Mouse (Mus musculus) embryonic facial prominence, embryonic 11.5 days (tissue): ENCODE measurements at regions not wholly inside any gene's neighbourhood (a gene's known extent, or its start where the extent isn't known, plus 50 kb on each side); places are given as distances from the start of the nearest gene placed in this dataset.
A peak's percentile ranks its signal among the peaks of the same experiment; 100 is the strongest.

Experiments used
- ATAC-seq: fragments of 200-750 bp; cut with Nextera tagmentation; replicated peaks from 2 replicates; pipeline ENCODE4 v1.8.0; 2017; ENCODE audit warnings: low read depth; ENCODE audit not compliant: insufficient number of reproducible peaks, low FRiP score, low TSS enrichment
- DNase-seq: peaks from one replicate; pipeline ENCODE4 v3.0.0-alpha.2; 2015; ENCODE audit warnings: low spot score
- H3K27ac ChIP-seq: fragments of 300-500 bp; sonication (generic); replicated peaks from 2 replicates; pipeline ENCODE4 v1.5.1; 2014; ENCODE audit warnings: mild to moderate bottlenecking, low read depth, low read length, control low read depth
- H3K27me3 ChIP-seq: fragments of 300-500 bp; sonication (generic); 2 replicates; pipeline ENCODE4 v1.6.1; 2014; ENCODE audit warnings: mild to moderate bottlenecking, low read length, moderate library complexity, mixed read lengths; ENCODE audit not compliant: control insufficient read depth, insufficient read depth
- H3K36me3 ChIP-seq: fragments of 300-500 bp; sonication (generic); replicated peaks from 2 replicates; pipeline ENCODE4 v1.6.1; 2014; ENCODE audit warnings: low read depth, mild to moderate bottlenecking, low read length, moderate library complexity, mixed read lengths; ENCODE audit not compliant: control insufficient read depth, insufficient read depth
- H3K4me1 ChIP-seq: fragments of 300-500 bp; sonication (generic); 2 replicates; pipeline ENCODE4 v1.6.1; 2014; ENCODE audit warnings: low read length, mixed read lengths; ENCODE audit not compliant: control insufficient read depth, insufficient read depth
- H3K4me2 ChIP-seq: fragments of 300-500 bp; sonication (generic); 2 replicates; pipeline ENCODE4 v1.6.1; 2014; ENCODE audit warnings: low read depth, mild to moderate bottlenecking, control low read depth, low read length, moderate library complexity
- H3K4me3 ChIP-seq: fragments of 300-500 bp; sonication (generic); 2 replicates; pipeline ENCODE4 v1.5.1; 2014; ENCODE audit warnings: low read depth, low read length, control low read depth
- H3K9ac ChIP-seq: fragments of 300-500 bp; sonication (generic); replicated peaks from 2 replicates; pipeline ENCODE4 v1.6.1; 2014; ENCODE audit warnings: mild to moderate bottlenecking, control low read depth, low read length
- H3K9me3 ChIP-seq: fragments of 300-500 bp; sonication (generic); replicated peaks from 2 replicates; pipeline ENCODE4 v1.6.1; 2016; ENCODE audit warnings: mild to moderate bottlenecking, low read length, inconsistent platforms, mixed read lengths; ENCODE audit not compliant: control insufficient read depth
- WGBS: fragments of 180-500 bp; shearing (Covaris S2); extraction: QIAGEN DNeasy Blood & Tissue Kit; methylation state at CpG from one replicate; pipeline ENCODE4 v1.1.7; 2014; 5-methylcytosine and 5-hydroxymethylcytosine counted together

DNA sequence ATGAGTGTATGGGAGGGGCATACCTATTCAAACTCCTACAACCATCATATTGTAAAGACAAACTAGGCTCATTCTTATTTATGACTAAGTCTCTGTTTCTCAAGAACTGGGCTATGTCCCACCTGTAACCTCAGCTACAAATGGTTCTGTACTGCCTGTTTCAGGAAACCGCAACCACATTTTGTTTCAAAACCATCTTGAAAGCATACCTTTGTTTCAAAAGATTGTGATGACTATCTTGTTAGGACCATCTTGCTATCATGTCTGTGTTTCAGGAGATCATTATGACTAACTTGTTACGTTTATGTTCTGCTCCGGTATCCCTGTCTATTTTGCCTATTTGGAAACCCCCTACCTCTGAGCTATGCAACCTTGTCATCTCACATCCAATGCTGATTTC, 340.2 kb upstream of the Cblb start:
- H3K9me3 ChIP-seq = no peaks in the 10 kb centered on the region
- H3K4me2 ChIP-seq = no peak overlapping the region
- H3K36me3 ChIP-seq = no peaks in the 10 kb centered on the region
- DNase-seq (no peak), ATAC-seq (no peak)
- H3K4me1 ChIP-seq = no peaks in the 10 kb centered on the region
- no peak overlapping the region for H3K9ac ChIP-seq
- 95% methylated on average over 3 of the region's 3 CpGs for WGBS
- no peak overlapping the region for H3K27ac ChIP-seq
- no peaks in the 10 kb centered on the region for H3K27me3 ChIP-seq
- H3K4me3 ChIP-seq = no peak overlapping the region

DNA sequence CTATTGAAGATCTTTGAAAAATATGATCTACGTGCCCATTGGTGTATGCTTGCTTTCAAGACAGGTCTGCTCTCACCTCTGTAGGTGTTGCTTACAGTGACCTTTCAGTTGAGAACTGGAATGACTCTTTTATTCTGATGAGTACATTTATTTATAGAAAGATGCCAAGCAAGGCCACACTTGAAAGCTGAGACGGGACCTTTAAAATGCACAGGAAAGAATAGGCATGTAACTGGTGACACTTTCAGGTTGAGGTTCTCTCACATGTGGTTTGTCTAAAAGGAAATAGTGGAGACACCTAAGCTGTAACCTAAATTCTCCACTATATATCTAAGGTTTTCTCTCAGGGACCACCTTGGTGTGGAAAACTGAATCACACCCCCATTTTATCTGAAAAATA, 326.0 kb upstream of the Cblb start:
- H3K4me1 ChIP-seq = no peaks in the 10 kb centered on the region
- ATAC-seq = no peak

DNA sequence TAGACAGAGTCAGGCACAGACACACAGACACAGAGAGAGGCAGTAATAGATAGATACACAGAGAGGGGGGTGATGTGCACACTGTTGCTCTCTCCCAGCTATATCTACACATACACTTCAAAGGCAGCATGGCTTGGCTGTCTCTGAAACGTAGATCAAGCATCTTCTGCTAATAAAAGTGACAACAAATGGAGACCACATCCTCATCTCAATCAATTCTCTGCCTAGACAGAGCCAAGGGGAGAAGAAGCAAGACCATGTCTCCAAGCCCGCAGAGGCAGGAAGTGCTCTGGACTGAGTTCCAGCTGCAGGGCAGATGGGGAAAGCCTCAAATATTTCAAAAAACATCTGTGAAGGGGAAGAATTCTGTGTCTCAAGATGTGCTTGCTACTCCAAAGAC, 312.3 kb upstream of the Cblb start:
- ATAC-seq (no peak), DNase-seq (no peak)
- H3K27me3 ChIP-seq = no peaks in the 10 kb centered on the region
- no peak overlapping the region for H3K27ac ChIP-seq
- no peaks in the 10 kb centered on the region for H3K36me3 ChIP-seq
- H3K9me3 ChIP-seq = no peaks in the 10 kb centered on the region
- 70% methylated on average over 2 of the region's 2 CpGs for WGBS
- H3K9ac ChIP-seq = no peak overlapping the region
- no peaks in the 10 kb centered on the region for H3K4me1 ChIP-seq
- no peak overlapping the region for H3K4me2 ChIP-seq
- H3K4me3 ChIP-seq = no peak overlapping the region

More for the DNA sequence above, 326.0 kb upstream of the Cblb start:
- 83% methylated on average over 2 of the region's 2 CpGs for WGBS
- H3K27ac ChIP-seq = no peak overlapping the region
- H3K4me3 ChIP-seq = no peak overlapping the region
- H3K27me3 ChIP-seq = no peaks in the 10 kb centered on the region
- H3K36me3 ChIP-seq = no peaks in the 10 kb centered on the region
- no peaks in the 10 kb centered on the region for H3K9me3 ChIP-seq
- H3K9ac ChIP-seq = no peak overlapping the region
- no peak for DNase-seq
- no peak overlapping the region for H3K4me2 ChIP-seq

DNA sequence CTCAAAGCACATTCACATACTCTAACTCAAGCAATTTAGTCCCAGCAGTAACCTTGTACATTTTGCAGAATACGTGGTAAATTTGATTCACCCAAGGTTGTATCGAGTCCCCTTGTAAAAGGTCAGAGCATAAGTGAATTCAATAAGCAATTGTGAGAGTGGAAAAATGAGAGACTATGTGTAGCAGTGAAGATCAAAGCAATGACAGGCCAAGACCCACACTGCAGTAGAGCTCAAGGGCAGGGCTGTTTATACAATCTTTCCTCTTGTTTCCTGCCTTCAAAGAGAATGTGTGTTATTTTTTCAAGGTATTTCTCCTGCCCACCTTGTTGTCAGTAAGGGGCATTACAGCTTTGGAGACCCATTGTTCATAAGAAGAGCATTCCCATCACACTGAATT, 311.4 kb upstream of the Cblb start:
- 72% methylated on average over 2 of the region's 2 CpGs for WGBS
- H3K9ac ChIP-seq = no peak overlapping the region
- no peak overlapping the region for H3K4me2 ChIP-seq
- no peak overlapping the region for H3K4me3 ChIP-seq
- ATAC-seq = no peak
- no peak for DNase-seq
- no peaks in the 10 kb centered on the region for H3K36me3 ChIP-seq
- H3K27ac ChIP-seq = no peak overlapping the region
- H3K9me3 ChIP-seq = no peaks in the 10 kb centered on the region
- no peaks in the 10 kb centered on the region for H3K27me3 ChIP-seq
- no peaks in the 10 kb centered on the region for H3K4me1 ChIP-seq

DNA sequence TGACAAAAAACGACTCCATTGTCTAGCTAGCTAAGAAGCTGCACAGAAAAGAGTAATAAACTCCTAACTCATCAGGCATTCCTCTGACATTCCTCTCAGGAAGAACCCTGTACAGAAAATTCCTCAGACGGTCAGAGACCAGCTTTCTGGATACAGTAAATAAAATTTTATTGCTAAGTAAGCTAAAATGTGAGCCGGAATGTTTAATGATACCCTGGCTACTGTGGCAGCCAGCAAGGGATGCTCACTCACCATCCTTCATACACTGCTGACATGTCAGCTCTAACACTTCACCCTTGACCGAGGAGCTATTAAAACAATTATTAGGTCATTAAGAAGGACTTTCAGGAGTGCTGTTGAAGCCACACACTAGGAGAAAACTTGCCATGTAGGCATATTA, 308.3 kb upstream of the Cblb start:
- Histone ChIP-seq H3K9ac (no peak overlapping the region), H3K4me1 (no peaks in the 10 kb centered on the region), H3K4me3 (no peak overlapping the region), H3K27me3 (no peaks in the 10 kb centered on the region), H3K9me3 (no peaks in the 10 kb centered on the region), H3K4me2 (no peak overlapping the region), H3K36me3 (no peaks in the 10 kb centered on the region), H3K27ac (no peak overlapping the region)
- DNase-seq = no peak
- WGBS = 63% methylated on average over 4 of the region's 4 CpGs
- no peak for ATAC-seq

DNA sequence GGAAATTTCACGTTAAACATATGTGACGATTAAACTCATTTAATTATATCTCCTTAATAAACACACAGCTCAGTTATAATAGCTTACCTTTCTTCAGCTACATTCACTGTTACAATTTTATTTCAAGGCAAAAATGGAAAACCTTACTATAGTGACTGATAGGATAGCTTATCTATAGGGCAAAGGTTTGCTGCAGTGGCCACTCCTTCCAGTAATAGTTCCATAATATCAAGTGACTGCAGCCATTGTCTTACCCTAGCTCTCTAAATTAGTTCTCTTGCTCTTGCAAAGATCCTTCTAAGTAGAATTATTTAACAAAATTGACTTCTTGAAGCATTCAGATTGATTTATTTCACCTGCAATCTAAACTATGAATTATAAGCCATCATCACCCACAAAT, 289.1 kb upstream of the Cblb start:
- H3K9ac ChIP-seq = no peak overlapping the region
- WGBS = 95% methylated on average over 2 of the region's 2 CpGs
- no peak for DNase-seq
- H3K4me1 ChIP-seq = no peaks in the 10 kb centered on the region
- no peak overlapping the region for H3K4me3 ChIP-seq
- H3K4me2 ChIP-seq = no peak overlapping the region
- H3K9me3 ChIP-seq = no peaks in the 10 kb centered on the region
- no peaks in the 10 kb centered on the region for H3K27me3 ChIP-seq
- no peaks in the 10 kb centered on the region for H3K36me3 ChIP-seq
- H3K27ac ChIP-seq = no peak overlapping the region
- ATAC-seq = no peak

DNA sequence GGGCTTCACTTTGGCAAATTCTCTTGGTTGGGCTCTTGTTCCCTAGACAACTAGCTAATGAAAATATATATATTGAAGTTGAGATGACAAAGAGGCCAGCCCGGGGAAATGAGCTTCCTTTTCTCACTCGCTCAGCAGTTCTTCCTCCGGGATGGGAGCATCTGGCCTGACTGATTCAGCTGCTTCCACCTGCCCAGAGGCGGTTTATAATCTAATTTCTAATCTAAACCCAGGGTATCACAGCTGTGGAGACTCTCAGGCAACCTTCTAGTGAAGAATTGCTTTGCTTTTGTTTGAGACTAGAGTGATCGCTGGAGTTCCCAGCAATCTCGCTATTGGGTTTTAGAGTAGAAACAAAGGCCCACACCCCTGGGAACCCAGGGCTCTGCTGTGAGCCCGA, 279.1 kb upstream of the Cblb start:
- H3K27ac ChIP-seq = no peak overlapping the region
- no peaks in the 10 kb centered on the region for H3K27me3 ChIP-seq
- ATAC-seq = peak; percentile 73; the same call in 1 of the 2 replicates
- WGBS = 35% methylated on average over 7 of the region's 7 CpGs
- no peak overlapping the region for H3K4me2 ChIP-seq
- H3K36me3 ChIP-seq = no peaks in the 10 kb centered on the region
- H3K9ac ChIP-seq = no peak overlapping the region
- no peaks in the 10 kb centered on the region for H3K4me1 ChIP-seq
- DNase-seq = peak; percentile 67
- no peak overlapping the region for H3K4me3 ChIP-seq
- H3K9me3 ChIP-seq = no peaks in the 10 kb centered on the region

DNA sequence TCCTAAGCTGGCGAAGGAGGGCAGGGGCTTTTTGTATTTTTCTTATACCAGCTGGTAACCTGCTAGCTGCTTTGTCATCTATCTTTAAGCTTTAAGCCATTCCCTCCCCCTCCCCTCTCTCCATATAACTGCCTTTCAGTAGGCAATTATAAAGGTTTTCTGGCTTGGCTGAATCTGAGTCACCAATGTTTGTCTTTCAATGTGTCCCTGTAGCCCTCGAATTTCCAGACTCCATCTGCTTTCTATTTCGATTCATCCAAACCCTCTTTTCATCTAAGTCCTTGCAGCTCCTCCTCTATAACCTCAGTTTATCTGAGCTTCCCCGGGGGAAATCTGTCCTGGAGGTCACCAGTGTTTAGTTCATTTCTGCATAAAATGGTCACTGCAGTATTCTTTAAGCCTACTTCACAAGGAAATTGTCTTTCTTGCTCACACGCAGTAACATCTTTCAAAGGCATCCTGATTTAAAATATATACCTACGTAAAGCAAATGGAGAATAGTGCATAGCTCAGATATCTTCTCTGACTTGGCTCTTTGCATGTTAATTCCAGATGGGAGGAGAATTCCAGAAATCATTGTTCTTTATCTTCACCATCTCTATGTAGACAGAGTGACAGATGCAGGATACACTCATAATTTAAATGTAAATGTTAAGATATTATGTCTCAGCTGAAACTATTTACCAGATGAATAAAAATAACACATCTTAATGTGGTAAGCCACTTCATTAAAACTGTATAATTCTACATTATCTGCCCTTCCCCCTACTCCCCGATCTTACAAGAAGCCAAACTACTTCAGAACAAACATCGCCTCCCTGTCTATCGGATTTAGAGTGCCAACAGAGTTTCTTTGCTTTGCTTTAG, 272.4 kb upstream of the Cblb start:
- Histone ChIP-seq H3K4me3 (no peak overlapping the region), H3K4me1 (no peaks in the 10 kb centered on the region), H3K4me2 (no peak overlapping the region), H3K36me3 (no peaks in the 10 kb centered on the region), H3K9me3 (no peaks in the 10 kb centered on the region), H3K9ac (no peak overlapping the region), H3K27ac (no peak overlapping the region), H3K27me3 (no peaks in the 10 kb centered on the region)
- DNase-seq (peak; percentile 71), ATAC-seq (peak; percentile 62)
- WGBS = 21% methylated on average over 9 of the region's 9 CpGs
